Mouse (Mus musculus): ENCODE measurements around the gene Ttc25. TPM values are rescaled to one million over a fixed set of nuclear protein-coding genes. Genes with fewer than 3 reads are reported as not detected.

Gene Ttc25
- polyA plus RNA-seq, 1 experiment from 2014 or later, result 0.74 TPM

- Histone ChIP-seq H3K27me3 (ENCODE audit: insufficient read depth, low read length) (no peaks in the 10 kb centered on the region), H3K9ac (peak overlapping the region; percentile 90), H3K4me2 (peak overlapping the region; percentile 76), H3K9me3 (ENCODE audit: low read depth, low read length) (no peaks in the 10 kb centered on the region), H3K4me1 (ENCODE audit: insufficient read depth) (peaks cover 15% of the 10 kb centered on the region), H3K27ac (ENCODE audit: low read depth) (peak overlapping the region; percentile 94), H3K36me3 (ENCODE audit: insufficient read depth) (peaks cover 6% of the 10 kb centered on the region; the same call in 1 of the 2 replicates), H3K4me3 (ENCODE audit: low read depth, low read length) (peak overlapping the region; percentile 88)
- peak; percentile 96 for ATAC-seq (ENCODE audit: insufficient read depth)
- peak; percentile 66 for TF ChIP-seq CTCF (IDR thresholded peaks at IDR 0.05; ENCODE audit: low read depth)
- WGBS, result under 1% methylated on average over 40 of the region's 40 CpGs
- DNase-seq, result peak; percentile 99
These were observed 74.1 kb downstream of the Ttc25 start for GRCm38 (mm10) chr11:100619485-100619975.

GRCm38 (mm10) chr11:100619982-100620381 is 74.6 kb downstream of the Ttc25 start, which contains the start of gene Dnajc7:
Gene Dnajc7 (minus strand): TSS chr11:100620168.
- Histone ChIP-seq H3K4me1 (ENCODE audit: insufficient read depth) (peaks cover 15% of the 10 kb centered on the region), H3K4me3 (ENCODE audit: low read depth, low read length) (peak within 1 kb of the TSS; percentile 88), H3K4me2 (peak within 1 kb of the TSS; percentile 76), H3K9me3 (ENCODE audit: low read depth, low read length) (no peaks in the 10 kb centered on the region), H3K36me3 (ENCODE audit: insufficient read depth) (peaks cover 6% of the 10 kb centered on the region; the same call in 1 of the 2 replicates), H3K9ac (peak within 1 kb of the TSS; percentile 90), H3K27me3 (ENCODE audit: insufficient read depth, low read length) (no peaks in the 10 kb centered on the region), H3K27ac (ENCODE audit: low read depth) (peak within 1 kb of the TSS; percentile 94)
- 4% methylated on average over 11 of the region's 11 CpGs for WGBS
- ATAC-seq (ENCODE audit: insufficient read depth), result no peak
- no peak for TF ChIP-seq CTCF (IDR thresholded peaks at IDR 0.05; ENCODE audit: low read depth)
- no peak for DNase-seq

Other genes with a start within 250 kb of the Ttc25 start
- gene Eif1, start 225.7 kb upstream of the Ttc25 start, polyA plus RNA-seq (2014; fragmentation: Nextera tagmentation; extraction: Ambion mirVana), result 1,908 and 1,918 TPM in 2 replicates
- gene Gast, start 211.2 kb upstream of the Ttc25 start, polyA plus RNA-seq (2014; fragmentation: Nextera tagmentation; extraction: Ambion mirVana), result not detected in 2 replicates
- 8.7 and 9.6 TPM in 2 replicates for gene Hap1, start 189.5 kb upstream of the Ttc25 start, polyA plus RNA-seq (2014; fragmentation: Nextera tagmentation; extraction: Ambion mirVana)
- gene Jup, start 147.8 kb upstream of the Ttc25 start, polyA plus RNA-seq (2014; fragmentation: Nextera tagmentation; extraction: Ambion mirVana), result 88.3 and 93.1 TPM in 2 replicates
- 64.5 and 67.3 TPM in 2 replicates for gene P3h4, start 130.8 kb upstream of the Ttc25 start, polyA plus RNA-seq (2014; fragmentation: Nextera tagmentation; extraction: Ambion mirVana)
- 135 and 146 TPM in 2 replicates for gene Fkbp10, start 129.9 kb upstream of the Ttc25 start, polyA plus RNA-seq (2014; fragmentation: Nextera tagmentation; extraction: Ambion mirVana)
- 127 and 136 TPM in 2 replicates for gene Nt5c3b, start 103.8 kb upstream of the Ttc25 start, polyA plus RNA-seq (2014; fragmentation: Nextera tagmentation; extraction: Ambion mirVana)
- gene Klhl10, start 103.7 kb upstream of the Ttc25 start, polyA plus RNA-seq (2014; fragmentation: Nextera tagmentation; extraction: Ambion mirVana), result 0.24 and 0.58 TPM in 2 replicates
- 10.9 and 12.3 TPM in 2 replicates for gene Klhl11, start 72.9 kb upstream of the Ttc25 start, polyA plus RNA-seq (2014; fragmentation: Nextera tagmentation; extraction: Ambion mirVana)
- 140 and 146 TPM in 2 replicates for gene Acly, start 17.6 kb upstream of the Ttc25 start, polyA plus RNA-seq (2014; fragmentation: Nextera tagmentation; extraction: Ambion mirVana)
- 24.4 and 25.4 TPM in 2 replicates for gene Cnp, start 29.3 kb downstream of the Ttc25 start, polyA plus RNA-seq (2014; fragmentation: Nextera tagmentation; extraction: Ambion mirVana)
- gene Nkiras2, start 73.6 kb downstream of the Ttc25 start, polyA plus RNA-seq (2014; fragmentation: Nextera tagmentation; extraction: Ambion mirVana), result 60.3 and 65.4 TPM in 2 replicates
- gene Dnajc7, start 74.6 kb downstream of the Ttc25 start, polyA plus RNA-seq (2014; fragmentation: Nextera tagmentation; extraction: Ambion mirVana), result 71.6 and 79.4 TPM in 2 replicates
- not detected in 2 replicates for gene Zfp385c, start 146.8 kb downstream of the Ttc25 start, polyA plus RNA-seq (2014; fragmentation: Nextera tagmentation; extraction: Ambion mirVana)
- 3.1 and 3.3 TPM in 2 replicates for gene Dhx58, start 158.7 kb downstream of the Ttc25 start, polyA plus RNA-seq (2014; fragmentation: Nextera tagmentation; extraction: Ambion mirVana)
- 68.9 and 73.6 TPM in 2 replicates for gene Kat2a, start 166.9 kb downstream of the Ttc25 start, polyA plus RNA-seq (2014; fragmentation: Nextera tagmentation; extraction: Ambion mirVana)
- gene Hspb9, start 168.2 kb downstream of the Ttc25 start, polyA plus RNA-seq (2014; fragmentation: Nextera tagmentation; extraction: Ambion mirVana), result 0.46 and 0.97 TPM in 2 replicates
- 49.9 and 51.3 TPM in 2 replicates for gene Rab5c, start 192.6 kb downstream of the Ttc25 start, polyA plus RNA-seq (2014; fragmentation: Nextera tagmentation; extraction: Ambion mirVana)
- not detected in 2 replicates for gene Kcnh4, start 214.3 kb downstream of the Ttc25 start, polyA plus RNA-seq (2014; fragmentation: Nextera tagmentation; extraction: Ambion mirVana)
- not detected in 2 replicates for gene Hcrt, start 217.3 kb downstream of the Ttc25 start, polyA plus RNA-seq (2014; fragmentation: Nextera tagmentation; extraction: Ambion mirVana)
- gene Ghdc, start 225.3 kb downstream of the Ttc25 start, polyA plus RNA-seq (2014; fragmentation: Nextera tagmentation; extraction: Ambion mirVana), result 2.3 and 2.9 TPM in 2 replicates

Data from lung, embryonic 14.5 days (tissue).